Mouse (Mus musculus): Measurements from ENCODE around the gene Bbs4.
"Not testable (repeated sequence)": the region's sequence is repeated elsewhere in the genome, so short reads cannot be mapped to it uniquely, and the experiment has no call there.

Gene Bbs4

GRCm38 (mm10) chr9:59353253-59353639 is at the start of gene Bbs4:
Bbs4 (minus strand) TSS chr9:59353508.
- in situ Hi-C loops (cut with MboI) = no loop called here

- in situ Hi-C loops (cut with MboI) = no loop called here
Observed at GRCm38 (mm10) chr9:59389086-59389485, 35.8 kb upstream of the Bbs4 start.

GRCm38 (mm10) chr9:59388311-59388710 is 35.0 kb upstream of the Bbs4 start:
- in situ Hi-C loops (cut with MboI) = no loop called here

GRCm38 (mm10) chr9:59387461-59387860 is 34.2 kb upstream of the Bbs4 start:
- in situ Hi-C loops (cut with MboI) = no loop called here

GRCm38 (mm10) chr9:59375626-59376025 is 22.3 kb upstream of the Bbs4 start:
- in situ Hi-C loops (cut with MboI) = no loop called here

GRCm38 (mm10) chr9:59369646-59370045 is 16.3 kb upstream of the Bbs4 start:
- in situ Hi-C loops (cut with MboI) = no loop called here

GRCm38 (mm10) chr9:59369220-59369619 is 15.9 kb upstream of the Bbs4 start:
- in situ Hi-C loops (cut with MboI) = no loop called here

- in situ Hi-C loops (cut with MboI) = not testable (repeated sequence)
Observed at GRCm38 (mm10) chr9:59360487-59360886, 7.2 kb upstream of the Bbs4 start.

- in situ Hi-C loops (cut with MboI) = not testable (repeated sequence)
Observed at GRCm38 (mm10) chr9:59358041-59358440, 4.7 kb upstream of the Bbs4 start.

GRCm38 (mm10) chr9:59352586-59353252 is 589 bp downstream of the Bbs4 start:
- in situ Hi-C loops (cut with MboI) = no loop called here

GRCm38 (mm10) chr9:59346176-59346575 is 7.1 kb downstream of the Bbs4 start:
- in situ Hi-C loops (cut with MboI) = no loop called here

GRCm38 (mm10) chr9:59340002-59340401 is 13.3 kb downstream of the Bbs4 start:
- in situ Hi-C loops (cut with MboI) = no loop called here

GRCm38 (mm10) chr9:59339107-59339506 is 14.2 kb downstream of the Bbs4 start:
- in situ Hi-C loops (cut with MboI) = no loop called here

GRCm38 (mm10) chr9:59338411-59338810 is 14.9 kb downstream of the Bbs4 start:
- in situ Hi-C loops (cut with MboI) = no loop called here

- in situ Hi-C loops (cut with MboI) = no loop called here
Observed at GRCm38 (mm10) chr9:59337889-59338288, 15.4 kb downstream of the Bbs4 start.

GRCm38 (mm10) chr9:59336539-59336938 is 16.8 kb downstream of the Bbs4 start:
- in situ Hi-C loops (cut with MboI) = no loop called here

- in situ Hi-C loops (cut with MboI) = no loop called here
Observed at GRCm38 (mm10) chr9:59330055-59330454, 23.3 kb downstream of the Bbs4 start.

- in situ Hi-C loops (cut with MboI) = no loop called here
Observed at GRCm38 (mm10) chr9:59324351-59324750, 29.0 kb downstream of the Bbs4 start.

GRCm38 (mm10) chr9:59316206-59316605 is 37.1 kb downstream of the Bbs4 start:
- in situ Hi-C loops (cut with MboI) = no loop called here

GRCm38 (mm10) chr9:59311284-59311670 is 42.0 kb downstream of the Bbs4 start:
- in situ Hi-C loops (cut with MboI) = no loop called here

GRCm38 (mm10) chr9:59310582-59311283 is 42.6 kb downstream of the Bbs4 start:
- in situ Hi-C loops (cut with MboI) = no loop called here

- in situ Hi-C loops (cut with MboI) = no loop called here
Observed at GRCm38 (mm10) chr9:59307890-59308289, 45.4 kb downstream of the Bbs4 start.

- in situ Hi-C loops (cut with MboI) = no loop called here
Observed at GRCm38 (mm10) chr9:59296419-59296818, 56.9 kb downstream of the Bbs4 start.

- in situ Hi-C loops (cut with MboI) = no loop called here
Observed at GRCm38 (mm10) chr9:59292493-59292875, 60.8 kb downstream of the Bbs4 start.
